Comparison of ENCODE assay signal across 29 mouse cellular contexts in the genomic region with DNA sequence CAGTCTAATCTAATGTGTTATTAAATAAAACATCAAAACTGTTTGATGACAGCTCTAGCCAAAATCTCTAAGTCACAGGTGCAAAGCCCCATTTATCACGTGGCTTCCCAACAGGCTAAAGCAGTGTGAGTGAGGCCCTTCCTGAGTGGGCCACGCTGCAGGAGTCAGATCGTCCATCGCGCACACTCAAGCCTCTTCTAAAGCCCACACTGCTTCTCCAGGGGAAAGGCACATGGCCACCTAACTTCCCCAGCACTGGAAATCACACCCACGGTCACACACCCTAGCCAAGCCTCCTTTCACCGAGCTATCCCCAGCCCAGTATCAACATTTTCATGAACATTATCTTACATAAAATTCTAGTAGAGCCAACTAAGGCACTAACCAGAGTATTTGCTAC. TPM values are rescaled to one million over a fixed set of nuclear protein-coding genes. Genes with fewer than 3 reads are reported as not detected.
"Had no signal": no experiment of that assay in that cellular context is flagged by ENCODE, and none has a peak within 500 bp of the region (broad histone marks: within the 10 kb centered on the region; RNA-seq: fewer than 3 reads in every experiment).

No protein-coding gene starts in this region.

- H3K4me2 ChIP-seq: embryonic facial prominence, embryonic 12.5 days; embryonic facial prominence, embryonic 13.5 days; embryonic facial prominence, embryonic 15.5 days; forebrain, embryonic 12.5 days; forebrain, embryonic 13.5 days; forebrain, embryonic 15.5 days had no signal

- H3K9me3 ChIP-seq: forebrain, embryonic 15.5 days had no signal

- H3K9ac ChIP-seq: embryonic facial prominence, embryonic 12.5 days; embryonic facial prominence, embryonic 13.5 days; embryonic facial prominence, embryonic 15.5 days; forebrain, embryonic 12.5 days; forebrain, embryonic 13.5 days; forebrain, embryonic 15.5 days; forebrain, postnatal 0 days had no signal

- H3K27ac ChIP-seq: embryonic facial prominence, embryonic 10.5 days; embryonic facial prominence, embryonic 12.5 days; embryonic facial prominence, embryonic 13.5 days; embryonic facial prominence, embryonic 15.5 days; forebrain, embryonic 10.5 days; forebrain, embryonic 12.5 days; forebrain, embryonic 13.5 days; forebrain, embryonic 15.5 days; gastrocnemius, adult 2 months had no signal

- H3K4me3 ChIP-seq: embryonic facial prominence, embryonic 10.5 days; embryonic facial prominence, embryonic 12.5 days; embryonic facial prominence, embryonic 13.5 days; embryonic facial prominence, embryonic 15.5 days; erythroblast, embryonic 14.5 days; forebrain, embryonic 10.5 days; forebrain, embryonic 12.5 days; forebrain, embryonic 13.5 days; forebrain, embryonic 15.5 days; gastrocnemius, adult 2 months had no signal

- H3K27me3 ChIP-seq: embryonic facial prominence, embryonic 12.5 days; embryonic facial prominence, embryonic 13.5 days; embryonic facial prominence, embryonic 15.5 days; forebrain, embryonic 12.5 days; forebrain, embryonic 13.5 days; forebrain, embryonic 15.5 days had no signal

- DNase-seq: cerebellum, adult 2 months; cerebellum, adult 8-10 months; cerebellum, adult 9-10 months; cerebellum, adult 9-11 months; cerebellum, postnatal 10 days; cerebellum, postnatal 14 days; cerebellum, postnatal 25 days; cerebellum, postnatal 36 days; embryo, embryonic 11 days; forebrain, postnatal 0 days; gastrocnemius, adult 2 months; gastrocnemius, postnatal 10 days; gastrocnemius, postnatal 14 days; gastrocnemius, postnatal 25 days; gastrocnemius, postnatal 36 days; heart, adult 18-20 months had no signal

- ATAC-seq: forebrain, embryonic 13.5 days; forebrain, embryonic 14.5 days; forebrain, embryonic 15.5 days; forebrain, embryonic 16.5 days; forebrain, postnatal 0 days had no signal

RNA-seq across cellular contexts. Expression of a gene that starts 20.7 kb away (rescaled TPM):
- total RNA-seq: gastrocnemius, adult 18-20 months; gastrocnemius, adult 2 months; gastrocnemius, adult 8-10 months had no signal
